Mouse (Mus musculus): ENCODE measurements around the gene Tpst2.

Gene Tpst2

GRCm38 (mm10) chr5:112282780-112283482, 6.4 kb downstream of the Tpst2 start:
- no peak for DNase-seq

- DNase-seq = no peak
These were observed 7.2 kb downstream of the Tpst2 start for GRCm38 (mm10) chr5:112283543-112284202.

GRCm38 (mm10) chr5:112284203-112284582, 7.7 kb downstream of the Tpst2 start:
- DNase-seq = no peak

GRCm38 (mm10) chr5:112285548-112286085, 9.1 kb downstream of the Tpst2 start:
- DNase-seq = no peak

GRCm38 (mm10) chr5:112286608-112286983, 10.1 kb downstream of the Tpst2 start:
- no peak for DNase-seq

- DNase-seq = no peak
These were observed 10.6 kb downstream of the Tpst2 start for GRCm38 (mm10) chr5:112286984-112287641.

GRCm38 (mm10) chr5:112287652-112288051, 11.2 kb downstream of the Tpst2 start:
- DNase-seq = no peak

GRCm38 (mm10) chr5:112288193-112289141, 12.0 kb downstream of the Tpst2 start:
- no peak for DNase-seq

GRCm38 (mm10) chr5:112289236-112289635, 12.7 kb downstream of the Tpst2 start:
- no peak for DNase-seq

GRCm38 (mm10) chr5:112289819-112290535, 13.5 kb downstream of the Tpst2 start:
- no peak for DNase-seq

- no peak for DNase-seq
These were observed 14.0 kb downstream of the Tpst2 start for GRCm38 (mm10) chr5:112290536-112290880.

GRCm38 (mm10) chr5:112291866-112292265, 15.4 kb downstream of the Tpst2 start:
- no peak for DNase-seq

- no peak for DNase-seq
These were observed 16.0 kb downstream of the Tpst2 start for GRCm38 (mm10) chr5:112292343-112292980.

- DNase-seq = no peak
These were observed 17.3 kb downstream of the Tpst2 start for GRCm38 (mm10) chr5:112293800-112294199.

- no peak for DNase-seq
These were observed 18.2 kb downstream of the Tpst2 start for GRCm38 (mm10) chr5:112294696-112295095.

- DNase-seq = no peak
These were observed 18.7 kb downstream of the Tpst2 start for GRCm38 (mm10) chr5:112295162-112295561.

- no peak for DNase-seq
These were observed 19.1 kb downstream of the Tpst2 start for GRCm38 (mm10) chr5:112295564-112295963.

GRCm38 (mm10) chr5:112296404-112297181, 20.1 kb downstream of the Tpst2 start:
- no peak for DNase-seq

- no peak for DNase-seq
These were observed 20.8 kb downstream of the Tpst2 start for GRCm38 (mm10) chr5:112297257-112297656.

- DNase-seq = no peak
These were observed 21.9 kb downstream of the Tpst2 start for GRCm38 (mm10) chr5:112298226-112298988.

Data from cerebellum, adult 8-10 months (tissue).